Mouse (Mus musculus) liver, adult 2 months (tissue): ENCODE data around the gene Stxbp1.

Experiments used
- CTCF ChIP-seq: fragments of 200-500 bp; IDR thresholded peaks from 2 replicates; pipeline ENCODE4 v1.5.1; 2011; ENCODE audit warnings: low read depth, low read length, control low read depth
- POLR2A ChIP-seq: fragments of 200-500 bp; IDR thresholded peaks from 2 replicates; pipeline ENCODE4 v1.6.1; 2011; ENCODE audit warnings: low read length, control low read depth; ENCODE audit not compliant: insufficient read depth; ENCODE audit errors: extremely low read depth

DNA sequence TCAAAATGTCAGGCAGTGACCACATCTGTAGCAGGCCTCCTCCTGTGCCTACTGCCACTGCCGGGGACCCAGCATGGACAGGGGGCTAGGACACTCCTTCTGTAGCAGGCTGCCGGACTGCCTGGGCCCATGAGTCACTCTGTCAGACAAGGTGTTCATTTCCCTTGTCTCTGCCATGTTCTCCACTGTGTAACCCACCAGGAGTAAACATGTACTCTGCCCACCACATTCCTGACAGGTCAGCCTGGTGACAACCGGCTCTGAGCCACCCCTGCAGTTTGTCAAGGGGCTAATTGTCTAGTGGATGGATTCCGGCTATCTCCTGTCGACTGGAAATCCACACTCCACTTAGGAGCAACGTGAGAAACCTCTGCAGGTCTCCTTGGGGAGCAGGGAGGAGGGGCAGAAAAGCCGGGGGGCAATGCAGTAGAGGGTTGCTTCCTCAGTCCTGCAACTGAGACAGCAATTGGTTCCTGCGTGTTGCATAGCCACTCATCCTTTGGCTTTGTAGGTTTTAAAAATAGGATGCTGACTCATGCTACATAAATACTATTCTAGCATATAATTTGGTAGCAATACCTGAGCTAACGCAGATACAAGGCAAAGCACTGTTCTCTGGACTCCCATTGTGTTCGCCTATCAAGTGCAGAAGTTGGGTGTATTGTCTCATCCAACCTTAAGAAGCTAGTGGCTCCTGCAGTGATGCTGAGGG, 48.6 kb downstream of the Stxbp1 start:
- TF ChIP-seq CTCF (no peak), POLR2A (no peak)
